Mouse (Mus musculus): ENCODE measurements at regions not wholly inside any gene's neighbourhood (a gene's known extent, or its start where the extent isn't known, plus 50 kb on each side); places are given as distances from the start of the nearest gene placed in this dataset.

DNA sequence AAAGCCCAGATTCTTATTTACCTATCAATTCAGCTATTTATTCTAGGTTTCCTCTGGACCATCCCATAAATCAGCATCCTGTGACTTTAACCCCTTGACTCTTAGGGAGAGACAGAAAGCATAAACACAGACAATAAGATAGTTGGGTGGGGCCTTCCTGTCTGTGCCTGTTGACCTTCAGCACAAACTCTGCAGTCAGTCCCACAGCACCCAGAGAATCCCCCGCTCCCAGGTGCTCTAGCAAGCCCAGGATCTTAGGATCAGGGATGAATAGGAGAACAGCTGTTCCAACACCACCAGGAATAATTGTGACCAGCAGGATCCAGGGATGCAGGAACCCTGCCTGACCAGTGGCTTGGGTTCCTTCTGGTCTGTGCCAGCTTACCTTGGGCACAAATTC lies 107.8 kb downstream of the Basp1 start:
- no peak for DNase-seq (ENCODE audit: low spot score in 2 of 2)
- intact Hi-C loops (cut with DNase I): no loop called here

DNA sequence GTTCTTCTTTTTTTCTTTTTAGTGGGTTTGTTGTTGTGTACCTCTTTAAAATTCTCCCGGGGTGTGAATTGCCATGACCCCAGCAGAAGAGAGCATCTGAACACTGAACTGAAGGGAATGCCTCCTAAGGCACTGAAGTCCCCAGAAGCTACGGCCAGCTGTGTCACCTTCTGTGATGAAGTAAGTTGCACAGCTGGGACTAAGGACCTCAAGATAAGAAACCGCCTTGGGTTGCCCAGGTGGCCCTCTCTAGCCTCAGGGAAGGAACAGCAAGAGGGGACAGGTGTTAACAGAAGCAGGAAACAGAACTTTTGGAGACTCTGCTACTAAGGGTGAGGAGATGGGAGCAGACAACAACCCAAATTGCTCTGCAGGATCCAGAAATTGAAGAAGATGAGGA lies 110.2 kb downstream of the Basp1 start:
- intact Hi-C loops (cut with DNase I): no loop called here
- no peak for DNase-seq (ENCODE audit: low spot score in 2 of 2)

DNA sequence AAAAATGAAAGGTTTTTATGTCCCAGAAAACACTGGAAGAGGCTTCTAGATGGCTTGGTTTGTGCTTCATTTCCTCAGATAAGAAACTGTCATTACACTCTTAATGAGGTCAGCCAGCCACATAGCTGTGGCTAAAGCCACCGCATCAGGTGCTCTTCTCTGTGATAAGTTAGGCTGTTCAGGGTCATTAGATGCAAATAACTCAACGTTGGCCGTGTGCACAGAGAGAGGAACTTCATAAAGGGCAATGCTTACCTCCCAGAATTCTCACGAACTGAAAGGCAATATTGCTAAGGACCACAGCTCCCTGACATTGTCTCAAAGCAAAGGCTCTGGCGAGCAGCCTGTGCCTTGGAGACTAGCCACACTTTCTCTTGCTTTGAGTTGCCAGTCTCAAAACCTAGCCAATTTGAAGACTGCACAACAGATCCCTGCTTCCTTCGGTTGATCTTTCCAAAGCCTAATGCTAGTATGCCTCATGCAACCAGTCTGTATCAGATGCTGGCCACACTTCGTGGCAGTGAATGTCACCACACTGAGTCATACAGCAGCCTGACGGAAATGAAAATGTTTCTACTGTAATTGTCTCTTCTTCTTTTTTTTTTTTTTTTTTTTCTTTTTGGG lies 110.8 kb downstream of the Basp1 start:
- DNase-seq (ENCODE audit: low spot score in 2 of 2): no peak
- intact Hi-C loops (cut with DNase I): no loop called here

DNA sequence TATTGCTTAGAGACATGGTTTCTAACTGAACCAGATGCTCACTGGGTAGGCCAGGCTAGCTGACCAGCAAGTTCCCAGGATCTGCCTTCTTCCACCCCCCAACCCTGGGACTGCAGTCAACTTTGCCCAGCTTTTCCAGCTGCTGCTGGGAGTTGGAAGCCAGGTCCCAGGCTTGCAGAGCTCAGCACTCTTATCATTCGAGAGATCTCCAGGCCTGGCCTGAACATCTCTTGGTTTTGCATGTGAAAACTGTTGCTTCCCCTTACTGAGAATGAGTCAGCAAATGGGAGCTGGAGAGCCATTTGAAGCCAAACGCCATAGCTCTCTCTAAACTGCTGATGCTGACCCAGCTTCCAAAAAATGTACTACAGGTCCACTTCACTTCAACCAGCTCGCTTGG lies 111.8 kb downstream of the Basp1 start:
- DNase-seq (ENCODE audit: low spot score in 2 of 2): no peak
- intact Hi-C loops (cut with DNase I): no loop called here

DNA sequence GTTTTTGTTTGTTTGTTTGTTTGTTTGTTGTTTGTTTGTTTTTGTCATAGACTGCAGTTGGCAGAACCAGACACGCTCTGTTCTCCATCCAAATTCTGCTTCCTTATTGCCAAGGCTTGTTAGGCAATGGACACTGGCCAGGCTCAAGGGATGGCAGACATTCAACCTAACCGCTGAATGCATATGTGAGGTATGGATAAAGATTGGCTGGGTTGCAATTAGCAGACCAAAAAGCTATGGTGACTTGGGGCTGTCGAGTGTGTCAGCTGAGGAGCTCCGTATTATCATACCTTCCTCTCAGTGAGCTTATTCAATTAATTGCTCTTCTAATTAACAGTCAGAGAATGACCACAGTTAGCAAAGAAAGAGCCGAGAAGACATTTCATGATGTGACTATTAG lies 116.3 kb downstream of the Basp1 start:
- DNase-seq (ENCODE audit: low spot score in 2 of 2): no peak

DNA sequence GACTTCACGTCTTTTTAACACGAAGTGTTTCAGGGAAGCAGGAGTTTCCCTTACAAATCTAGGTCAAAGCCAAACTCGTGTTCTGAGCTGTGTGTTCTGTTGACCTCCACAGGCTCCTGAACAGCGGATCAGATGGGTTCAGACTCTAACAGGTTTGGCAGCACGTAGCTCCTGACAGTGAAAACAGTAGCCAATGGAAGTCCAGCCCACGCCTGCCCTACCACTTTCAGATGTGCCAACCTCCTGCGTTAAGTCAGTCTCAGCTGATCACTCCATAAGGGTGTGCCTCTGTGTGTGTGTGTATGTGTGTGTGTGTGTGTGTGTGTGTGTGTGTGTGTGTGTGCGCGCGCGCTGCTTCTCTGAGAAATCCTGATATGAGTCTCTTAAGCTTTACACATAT lies 116.8 kb downstream of the Basp1 start:
- intact Hi-C loops (cut with DNase I): no loop called here
- DNase-seq (ENCODE audit: low spot score in 2 of 2): no peak

More for the DNA sequence above, 116.3 kb downstream of the Basp1 start:
- intact Hi-C loops (cut with DNase I): no loop called here

DNA sequence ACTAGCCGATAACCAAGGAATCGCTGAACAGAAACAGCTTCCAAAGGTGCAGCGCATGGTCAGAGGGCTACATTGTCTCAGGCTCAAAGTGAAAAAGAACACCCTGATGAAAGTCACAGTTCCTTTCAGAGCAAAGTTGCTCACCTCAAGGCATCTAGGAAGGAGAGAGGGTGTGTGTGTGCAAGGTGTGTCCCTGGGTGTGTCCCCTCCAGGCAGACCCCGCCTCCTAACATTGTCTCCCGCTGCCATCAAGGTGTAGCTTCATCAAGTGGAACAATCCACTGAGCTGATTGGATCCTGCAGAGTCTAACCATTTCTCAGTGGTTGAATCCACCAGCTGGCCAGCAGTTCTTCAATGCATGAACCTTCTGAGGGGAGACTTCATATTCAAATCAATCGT lies 117.8 kb downstream of the Basp1 start:
- DNase-seq (ENCODE audit: low spot score in 2 of 2): no peak
- intact Hi-C loops (cut with DNase I): no loop called here

DNA sequence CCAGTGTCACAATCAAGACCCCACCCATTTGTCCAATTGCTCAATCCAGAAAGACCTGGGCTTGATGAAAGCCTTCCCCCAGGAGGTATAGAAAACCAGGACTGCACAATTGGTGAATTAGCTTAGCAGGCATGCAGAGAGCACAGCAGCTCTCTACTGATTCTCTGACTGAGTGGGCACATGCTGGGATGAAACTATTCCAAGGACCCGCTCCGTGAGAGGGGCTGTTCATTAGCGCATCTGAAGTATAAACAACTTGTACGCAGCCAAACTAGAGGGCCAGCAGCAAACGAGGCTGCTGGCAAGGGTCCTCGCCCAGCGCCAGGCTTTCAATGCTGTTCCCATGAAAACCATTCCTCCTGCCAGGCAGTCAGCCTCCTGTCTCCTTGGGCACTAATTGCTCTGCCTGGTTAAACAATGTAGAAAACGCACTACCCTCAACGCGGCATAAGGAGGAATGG lies 122.3 kb downstream of the Basp1 start:
- peak; percentile 15 to 20 for DNase-seq (ENCODE audit: low spot score in 2 of 2)
- intact Hi-C loops (cut with DNase I): no loop called here

DNA sequence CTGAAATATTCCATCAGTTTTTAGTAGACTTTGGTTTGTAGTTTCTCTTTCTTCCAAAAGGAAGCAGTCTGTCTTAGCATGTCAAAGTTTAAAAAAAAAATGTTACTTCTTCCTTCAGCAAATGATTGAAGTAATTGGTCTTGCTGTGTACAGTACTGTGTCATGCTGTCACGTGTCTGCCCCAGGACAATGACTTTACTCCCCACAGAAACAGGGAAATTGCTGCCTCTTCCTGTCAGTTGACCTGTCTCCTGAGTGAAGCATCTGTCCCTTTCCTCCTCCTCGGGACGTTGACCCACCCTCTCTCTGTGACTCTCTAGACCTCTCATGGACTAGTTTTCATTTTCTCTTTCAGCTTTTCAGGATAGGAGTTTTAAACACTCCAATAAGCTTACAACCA lies 125.7 kb downstream of the Basp1 start:
- intact Hi-C loops (cut with DNase I): no loop called here

DNA sequence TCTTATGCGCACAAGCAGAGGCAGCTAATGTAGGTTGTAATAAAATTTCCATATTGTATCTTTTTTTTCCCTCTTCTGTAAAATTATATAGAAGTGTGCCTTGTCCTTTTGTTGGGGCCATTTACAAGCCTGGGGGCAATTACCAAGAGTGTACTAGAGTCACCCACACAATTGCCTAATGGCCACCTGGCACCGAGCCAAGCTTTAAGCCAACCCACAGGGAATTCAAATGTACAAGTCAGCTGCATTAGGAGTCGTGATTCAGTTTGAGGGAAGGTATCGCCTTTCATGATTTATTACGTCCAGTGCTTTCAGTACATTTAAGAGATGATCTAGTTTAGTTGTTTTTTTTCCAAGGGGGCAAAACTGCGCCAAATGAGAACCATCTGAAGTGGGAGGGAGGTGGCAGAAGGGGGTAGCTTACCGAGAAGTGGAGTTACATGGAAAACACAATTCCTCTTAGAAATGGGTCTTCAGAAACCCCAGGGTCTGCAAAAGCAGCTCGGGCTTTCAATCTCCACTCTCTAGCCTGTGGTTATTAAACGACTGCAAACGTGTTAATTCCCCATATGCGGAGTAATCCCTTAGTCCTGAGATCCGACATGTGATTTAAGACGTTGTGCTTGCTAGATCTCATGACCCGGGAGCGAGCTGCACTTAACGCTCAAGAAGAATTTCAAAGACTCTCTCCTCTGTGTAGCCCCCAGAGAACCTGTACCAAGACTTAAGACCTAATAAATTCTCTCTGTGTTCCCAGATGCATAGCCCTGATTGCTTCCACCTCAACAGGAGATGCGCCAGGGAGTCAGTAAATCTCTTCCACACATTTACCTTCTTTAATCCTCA lies 129.0 kb downstream of the Basp1 start:
- no peak for DNase-seq (ENCODE audit: low spot score in 2 of 2)
- intact Hi-C loops (cut with DNase I): no loop called here

More for the DNA sequence above, 125.7 kb downstream of the Basp1 start:
- DNase-seq (ENCODE audit: low spot score in 2 of 2): no peak

DNA sequence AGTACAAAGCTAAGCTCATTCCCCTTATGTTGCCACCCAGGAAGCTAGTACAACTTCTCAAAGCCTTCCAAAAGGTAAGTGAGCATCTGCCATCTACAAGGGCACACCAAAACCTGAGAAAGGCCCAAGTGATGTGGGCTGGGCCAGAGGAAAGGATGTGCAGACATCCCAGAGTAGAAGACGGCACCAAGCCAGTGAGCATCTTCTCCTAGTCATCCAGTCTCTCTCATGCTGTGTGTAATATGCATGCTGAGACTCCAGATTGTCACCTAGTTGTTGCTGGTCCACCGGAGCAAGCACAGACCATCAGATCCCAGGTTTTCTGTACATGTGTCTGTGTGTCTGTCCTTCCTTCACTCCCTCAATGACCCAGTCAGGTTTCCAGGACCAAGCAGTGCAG lies 129.9 kb downstream of the Basp1 start:
- intact Hi-C loops (cut with DNase I): no loop called here
- no peak for DNase-seq (ENCODE audit: low spot score in 2 of 2)

DNA sequence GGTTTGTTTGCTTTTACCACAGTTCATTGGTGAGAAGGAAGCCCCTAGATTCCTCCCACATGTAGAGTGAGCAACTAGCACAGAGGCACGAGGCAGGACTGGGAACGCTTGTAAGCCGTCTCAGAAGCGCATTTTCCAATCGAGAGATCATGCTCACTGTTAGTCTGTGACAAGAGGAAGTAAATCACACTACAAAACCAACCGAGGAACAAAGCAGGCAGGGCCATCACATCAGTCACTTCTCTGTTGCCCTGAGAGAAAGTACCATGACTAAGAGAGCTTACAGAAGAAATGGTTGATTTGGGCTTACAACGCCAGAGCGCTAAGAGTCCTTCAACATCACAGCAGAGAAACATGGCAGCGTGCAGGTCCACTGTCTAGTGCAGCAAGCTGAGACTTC lies 131.2 kb downstream of the Basp1 start:
- no peak for DNase-seq (ENCODE audit: low spot score in 2 of 2)
- intact Hi-C loops (cut with DNase I): no loop called here

DNA sequence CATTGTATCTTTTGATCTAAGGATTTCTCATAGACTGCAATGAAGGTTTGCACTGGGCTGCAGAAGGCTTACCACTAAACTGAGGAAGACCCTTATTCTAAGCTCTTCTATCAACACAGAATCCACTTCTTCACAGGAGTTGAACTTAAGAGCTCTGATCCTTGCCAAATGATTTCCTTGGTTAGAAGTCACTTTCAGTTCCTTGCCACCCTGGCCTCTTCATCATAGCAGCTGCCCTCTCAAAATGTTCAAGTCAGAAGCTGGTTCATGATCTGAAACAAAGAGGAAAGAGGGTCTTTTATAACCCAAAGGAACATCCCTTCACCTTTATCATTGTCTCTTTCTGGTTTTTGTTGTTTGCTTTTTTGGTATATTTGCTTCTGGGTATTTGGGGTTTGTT lies 131.6 kb downstream of the Basp1 start:
- intact Hi-C loops (cut with DNase I): no loop called here

DNA sequence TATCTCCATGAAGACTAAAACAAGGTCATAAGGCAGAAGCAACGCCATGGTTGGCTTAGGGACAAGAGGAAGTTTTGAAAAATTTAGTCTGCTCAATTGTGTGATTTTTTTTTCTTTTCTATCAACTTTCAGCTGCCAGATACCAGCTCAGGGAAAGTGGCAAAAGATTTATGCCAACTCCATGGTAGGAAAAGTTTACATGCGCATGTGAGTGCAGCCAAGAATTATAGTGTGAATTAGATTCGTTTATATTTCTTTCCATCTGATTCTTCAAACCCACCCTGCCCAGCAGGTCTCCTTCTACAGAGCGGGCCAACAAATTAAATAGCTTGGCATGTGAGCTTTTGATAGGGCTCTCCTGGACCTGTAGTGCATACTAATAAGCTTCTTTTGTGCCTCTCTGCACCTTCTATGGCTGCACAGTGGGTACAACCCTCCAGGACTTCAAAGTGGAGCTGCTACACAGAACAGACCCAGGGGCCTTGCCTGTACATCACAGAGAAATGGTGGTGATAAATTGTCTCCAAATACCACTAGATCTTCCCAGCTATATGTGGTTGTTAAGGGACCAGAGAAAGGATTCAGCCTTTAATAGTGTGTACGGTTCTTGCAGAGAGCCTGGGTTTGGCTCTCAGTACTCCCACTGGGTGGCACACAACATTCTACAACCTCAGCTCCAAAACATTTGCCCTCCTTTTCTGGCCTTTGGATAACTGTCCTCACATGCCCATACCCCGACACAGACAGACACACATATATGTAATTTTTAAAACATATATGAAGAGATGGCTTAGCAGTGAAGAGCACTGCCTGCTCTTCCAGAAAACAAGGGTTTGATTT lies 135.0 kb downstream of the Basp1 start:
- intact Hi-C loops (cut with DNase I): no loop called here
- DNase-seq (ENCODE audit: low spot score in 2 of 2): no peak

More for the DNA sequence above, 131.6 kb downstream of the Basp1 start:
- DNase-seq (ENCODE audit: low spot score in 2 of 2): no peak

DNA sequence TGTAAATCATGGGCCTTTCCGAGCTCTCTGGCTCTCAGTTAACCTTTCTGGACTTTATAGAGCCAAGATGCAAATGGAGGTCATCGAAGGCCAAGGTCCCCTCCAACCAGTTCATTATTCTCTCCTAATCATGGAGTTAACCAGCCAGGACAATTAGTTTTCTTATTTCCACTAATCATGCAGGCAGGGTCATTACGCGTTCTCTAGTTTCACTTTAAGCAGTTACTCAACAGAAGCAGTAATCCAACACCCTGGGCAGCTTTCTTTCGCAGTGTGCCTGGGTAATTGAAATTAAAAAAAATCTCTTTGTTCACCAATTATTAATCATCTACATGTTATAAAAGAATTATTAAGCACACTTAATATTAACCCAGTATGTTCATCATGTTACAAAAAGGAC lies 137.3 kb downstream of the Basp1 start:
- no peak for DNase-seq (ENCODE audit: low spot score in 2 of 2)

DNA sequence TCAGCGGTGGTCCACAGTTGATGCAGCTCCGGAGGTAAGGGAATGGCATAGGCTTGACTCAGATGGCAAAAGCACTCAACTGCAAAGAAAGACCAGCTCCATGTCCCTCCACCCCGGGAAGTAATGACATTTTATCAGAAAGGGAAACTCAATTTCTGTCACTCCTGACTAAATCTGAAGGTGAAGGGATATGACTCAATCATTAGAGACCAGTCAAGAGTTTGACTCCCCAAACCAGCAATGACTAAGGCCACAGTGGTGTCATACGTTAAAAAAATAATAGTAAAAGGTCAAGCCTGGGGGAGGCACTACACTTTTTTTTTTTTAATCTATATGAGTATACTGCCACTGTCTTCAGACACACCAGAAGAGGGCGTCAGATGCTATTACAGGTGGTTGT lies 141.7 kb downstream of the Basp1 start:
- no peak for DNase-seq (ENCODE audit: low spot score in 2 of 2)
- intact Hi-C loops (cut with DNase I): no loop called here

More for the DNA sequence above, 137.3 kb downstream of the Basp1 start:
- intact Hi-C loops (cut with DNase I): no loop called here

DNA sequence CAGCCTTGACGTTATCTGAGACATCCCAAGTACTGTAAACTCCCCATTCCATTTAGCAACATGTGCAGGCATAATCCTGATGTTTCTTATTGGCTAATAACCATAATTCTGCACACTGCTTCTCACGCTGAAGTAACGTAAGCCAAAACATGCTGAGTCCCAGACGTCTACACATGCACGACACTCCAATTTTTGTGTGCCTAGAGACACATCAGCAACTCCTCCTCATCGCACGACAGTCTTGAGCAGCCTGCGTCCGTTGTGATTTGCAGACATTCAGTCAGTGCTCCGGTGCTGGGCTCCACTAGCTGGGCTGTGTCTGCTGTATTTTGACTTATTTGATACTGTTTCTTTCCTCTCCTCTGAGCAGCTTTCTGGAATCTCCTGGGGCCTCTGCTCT lies 143.2 kb downstream of the Basp1 start:
- DNase-seq (ENCODE audit: low spot score in 2 of 2): no peak
- intact Hi-C loops (cut with DNase I): no loop called here

DNA sequence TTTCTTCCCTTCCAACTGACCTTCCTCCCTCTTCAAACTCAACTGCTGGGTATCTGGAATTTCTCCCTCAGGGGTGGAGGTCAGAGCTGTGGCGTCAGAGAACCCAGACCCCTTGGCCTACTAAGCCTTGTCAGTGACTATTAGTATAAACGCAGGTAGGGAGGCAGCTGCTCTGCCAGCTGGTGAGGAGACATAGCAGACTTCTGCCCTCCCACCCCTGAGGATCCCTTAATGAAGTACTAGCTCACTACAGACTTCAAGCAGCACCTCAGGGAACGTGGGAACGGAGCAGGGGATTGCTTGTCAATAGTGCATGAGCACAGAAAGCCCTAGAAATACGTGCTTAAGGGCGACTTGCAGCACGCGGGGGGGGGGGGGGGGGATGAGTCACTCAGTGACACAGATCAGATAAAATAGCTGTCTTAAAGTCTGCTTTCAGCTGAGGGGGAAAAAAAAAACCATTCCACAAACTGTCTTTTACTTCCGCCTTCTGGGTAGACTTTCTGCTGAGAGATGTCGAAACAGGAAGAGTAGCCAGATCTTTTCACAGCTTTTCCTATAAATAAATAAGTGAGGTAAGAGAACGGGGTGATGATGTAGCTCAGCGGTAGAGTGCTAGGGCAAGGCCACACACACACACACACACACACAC lies 144.1 kb downstream of the Basp1 start:
- intact Hi-C loops (cut with DNase I): no loop called here
- peak in 1 of 2 experiments; percentile 16 for DNase-seq (ENCODE audit: low spot score in 2 of 2)

DNA sequence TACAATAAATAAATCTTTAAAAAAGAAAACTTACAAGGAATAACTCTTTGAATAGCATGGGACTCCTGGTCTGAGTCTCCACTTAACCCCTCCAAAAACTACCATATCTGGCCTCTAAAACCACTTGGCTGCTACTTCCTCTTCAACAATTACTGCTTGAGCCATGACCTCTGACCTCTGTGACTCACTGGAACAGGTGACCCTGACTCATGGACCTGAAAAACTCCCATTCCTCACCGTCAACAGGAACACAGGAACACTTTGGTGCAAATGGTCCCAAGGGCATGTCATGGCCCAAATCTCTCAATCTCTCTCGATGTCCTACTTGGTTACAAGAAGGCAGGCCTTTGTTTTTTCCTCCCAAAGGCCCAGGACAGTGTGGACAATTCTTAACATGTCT lies 145.1 kb downstream of the Basp1 start:
- intact Hi-C loops (cut with DNase I): no loop called here
- DNase-seq (ENCODE audit: low spot score in 2 of 2): no peak

DNA sequence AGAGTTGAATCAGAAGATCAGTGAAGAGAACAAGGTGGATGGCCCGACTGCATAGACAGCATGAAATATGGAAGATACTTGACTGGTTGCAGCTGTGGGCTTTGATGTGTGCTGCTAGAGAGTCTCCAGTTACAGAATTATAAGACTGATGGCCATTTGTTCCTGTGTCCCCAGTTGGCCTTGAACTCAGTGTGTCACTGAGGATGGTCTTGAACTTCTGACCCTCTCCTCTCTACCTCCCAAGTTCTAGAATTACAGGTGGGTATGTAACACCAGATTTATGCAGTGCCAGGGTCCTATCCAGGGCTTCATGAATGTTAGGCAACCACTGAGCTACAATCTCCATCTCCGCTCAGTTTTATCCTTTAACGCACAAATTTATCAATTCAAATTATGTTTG lies 146.1 kb downstream of the Basp1 start:
- no peak for DNase-seq (ENCODE audit: low spot score in 2 of 2)
- intact Hi-C loops (cut with DNase I): no loop called here
